Mouse (Mus musculus) adrenal gland, postnatal 4 days (tissue): Measurements from ENCODE around the gene Smtnl2. TPM values are rescaled to one million over a fixed set of nuclear protein-coding genes. Genes with fewer than 3 reads are reported as not detected.

Experiments
- DNase-seq, 2 experiments: peaks; one replicate each; pipeline ENCODE4 v3.0.0; 2021 to 2022; ENCODE audit warnings: low spot score in 2 of 2, mixed read lengths in 2 of 2
- total RNA-seq, 2 experiments: library from RNA; stranded (reverse); gene quantifications; 2 replicates each; pipeline ENCODE4 v1.2.3; 2021

Smtnl2 gene
- total RNA-seq, 2 experiments from 2014 or later: 11.4 to 24.2 TPM

DNA sequence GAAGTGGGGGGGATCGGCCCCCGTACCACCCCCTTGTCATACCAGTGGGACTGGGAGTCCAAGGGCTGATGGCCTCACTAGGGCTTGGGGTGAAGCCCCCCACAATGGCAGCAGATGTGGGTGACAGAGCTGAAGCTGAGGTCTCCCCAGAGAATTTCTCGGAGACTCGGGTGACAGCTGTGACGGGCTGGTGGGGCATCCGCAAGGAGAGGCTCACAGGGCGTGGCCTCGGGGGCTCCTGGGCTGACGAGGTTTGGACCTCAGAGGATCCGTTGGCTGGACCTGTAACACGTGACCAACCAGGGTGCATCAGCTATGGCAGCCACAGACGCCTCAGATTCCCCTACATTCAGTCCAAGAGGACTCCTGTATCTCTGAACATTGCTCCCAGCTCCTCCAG lies 8.5 kb downstream of the Smtnl2 start:
- DNase-seq: no peak

DNA sequence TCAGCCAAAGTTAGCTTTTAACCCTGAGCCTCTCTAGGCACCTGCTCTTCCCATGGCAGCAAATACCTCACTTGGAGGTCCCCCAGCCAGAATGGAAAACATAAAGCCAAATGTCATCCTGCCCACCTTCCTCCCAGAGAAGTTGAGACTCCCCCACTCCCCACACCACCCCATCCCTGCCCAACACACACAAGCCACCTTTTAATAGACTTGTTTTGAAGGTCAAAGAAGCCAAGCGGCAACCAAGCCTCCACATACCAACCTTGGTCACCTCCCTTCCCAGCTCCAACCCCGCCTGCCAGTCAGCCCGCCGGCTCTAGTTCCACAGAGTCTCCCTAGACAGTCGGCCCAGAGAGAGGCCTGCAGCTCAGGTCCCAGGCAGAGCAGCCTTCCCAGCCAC lies 9.5 kb downstream of the Smtnl2 start:
- DNase-seq: no peak

DNA sequence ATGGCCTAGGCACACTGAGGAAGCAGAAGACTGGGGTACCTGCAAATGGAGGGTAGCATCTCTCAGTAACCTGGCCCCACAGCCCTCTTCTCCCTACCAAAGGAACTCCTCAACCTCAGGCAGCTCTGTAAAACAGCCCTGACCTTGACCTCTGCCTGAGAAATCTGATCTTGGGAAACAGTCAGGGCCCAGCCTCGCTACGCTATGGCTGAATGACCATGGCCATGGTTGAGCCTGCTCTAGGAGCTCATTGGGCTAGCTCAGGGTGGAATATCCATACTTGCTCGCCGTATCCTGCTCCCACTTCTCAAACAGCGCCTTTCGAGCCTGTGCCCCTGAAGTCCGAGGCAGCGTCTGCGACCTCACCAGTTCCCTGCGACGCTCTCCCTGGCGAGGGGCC lies 10.4 kb downstream of the Smtnl2 start:
- DNase-seq: no peak

DNA sequence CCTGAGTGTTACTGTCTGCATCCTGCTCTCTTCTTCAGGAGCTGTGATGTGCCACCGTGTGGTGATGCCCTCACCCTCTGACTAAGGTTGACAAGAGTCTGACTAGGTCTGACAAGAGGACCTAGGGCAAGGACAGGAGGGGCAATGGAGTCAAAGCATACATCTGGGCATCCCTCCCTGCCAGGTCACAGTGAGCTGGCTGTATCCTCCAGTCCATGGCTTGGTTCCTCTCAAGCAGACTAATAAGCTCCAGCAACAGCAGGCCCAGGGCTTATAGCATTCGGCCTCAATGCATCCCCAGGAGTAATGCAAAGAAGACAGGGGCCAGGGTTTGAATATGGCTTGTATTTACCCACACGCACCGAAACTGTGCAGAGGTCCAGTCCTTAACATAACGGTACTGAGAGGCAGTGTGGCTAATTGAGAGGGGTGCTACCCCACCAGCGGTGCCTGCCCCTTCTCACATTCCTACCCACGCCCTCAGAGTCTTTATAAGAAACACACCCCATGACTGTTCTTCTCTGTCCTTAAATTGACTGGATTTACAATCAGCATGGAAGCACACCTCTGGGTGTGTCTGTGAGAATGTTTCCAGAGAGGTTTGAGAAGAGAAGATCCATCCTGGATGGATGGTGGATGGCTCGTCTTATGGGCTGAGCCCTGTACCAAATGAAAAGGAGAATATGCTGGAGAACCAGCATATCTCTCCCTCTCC lies 13.5 kb downstream of the Smtnl2 start:
- DNase-seq: no peak

DNA sequence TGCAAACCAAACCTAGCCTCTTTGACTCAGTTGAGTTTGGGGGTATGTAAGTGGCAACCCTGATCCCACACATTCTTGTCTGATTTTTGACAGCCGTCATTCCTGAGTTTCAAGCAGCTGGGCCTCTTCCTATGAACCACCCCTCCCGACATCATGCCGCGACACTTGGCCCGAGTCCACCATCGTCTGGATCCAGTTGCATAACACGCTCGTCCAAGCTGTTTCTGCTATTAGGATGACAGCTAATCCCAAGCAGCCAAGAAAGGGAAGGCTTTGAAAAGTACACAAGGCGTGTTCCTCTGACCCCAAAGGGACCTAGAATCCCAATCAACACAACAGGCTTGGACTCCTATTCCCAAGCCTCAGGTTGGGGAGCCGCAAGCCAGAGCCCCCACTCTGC lies 14.4 kb downstream of the Smtnl2 start:
- DNase-seq: no peak

GRCm38 (mm10) chr11:72396621-72397020 lies 14.9 kb downstream of the Smtnl2 start:
- DNase-seq: no peak

DNA sequence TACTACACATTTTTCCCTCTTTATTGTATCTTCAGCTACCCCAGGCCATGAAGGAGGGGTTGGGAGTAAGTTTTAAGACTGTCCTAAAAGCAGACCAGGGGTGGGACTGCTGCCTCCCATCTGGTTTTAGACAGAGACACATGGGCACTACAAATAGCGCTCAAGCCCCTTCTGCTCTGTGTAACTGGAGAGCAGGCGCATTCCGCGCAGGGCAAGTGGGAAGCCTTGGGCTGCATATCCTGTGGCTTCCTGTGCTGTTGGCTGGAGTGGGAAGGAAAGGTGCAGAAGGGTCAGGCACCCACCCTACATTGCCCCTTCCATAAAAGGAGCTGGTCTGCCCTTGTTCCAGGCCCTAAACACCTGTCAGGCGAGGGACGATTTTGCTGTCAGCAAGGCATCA lies 15.9 kb downstream of the Smtnl2 start:
- DNase-seq: no peak

GRCm38 (mm10) chr11:72394694-72395093 lies 16.8 kb downstream of the Smtnl2 start:
- no peak for DNase-seq

- peak in 1 of 2 experiments; percentile 22 for DNase-seq
These were observed 17.8 kb downstream of the Smtnl2 start for GRCm38 (mm10) chr11:72393669-72394068.

DNA sequence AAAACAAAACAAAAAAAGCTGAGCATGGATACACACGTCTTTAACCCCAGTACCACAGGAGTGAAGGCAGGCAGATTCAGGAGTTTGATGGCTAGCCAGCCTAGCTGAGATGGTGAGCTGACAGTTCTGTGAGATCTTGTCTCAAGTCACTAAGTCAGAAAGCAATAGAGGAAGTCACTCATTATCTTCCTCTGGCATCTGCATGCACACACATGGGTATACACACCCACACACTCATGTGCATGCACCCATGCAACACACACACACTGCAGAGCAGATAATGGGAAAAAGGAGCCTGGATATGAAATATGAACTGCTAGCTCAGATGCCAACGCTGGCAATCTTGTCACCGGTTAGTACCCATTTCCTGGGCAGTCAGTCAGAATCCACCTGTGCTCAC lies 18.3 kb downstream of the Smtnl2 start:
- DNase-seq: no peak

DNA sequence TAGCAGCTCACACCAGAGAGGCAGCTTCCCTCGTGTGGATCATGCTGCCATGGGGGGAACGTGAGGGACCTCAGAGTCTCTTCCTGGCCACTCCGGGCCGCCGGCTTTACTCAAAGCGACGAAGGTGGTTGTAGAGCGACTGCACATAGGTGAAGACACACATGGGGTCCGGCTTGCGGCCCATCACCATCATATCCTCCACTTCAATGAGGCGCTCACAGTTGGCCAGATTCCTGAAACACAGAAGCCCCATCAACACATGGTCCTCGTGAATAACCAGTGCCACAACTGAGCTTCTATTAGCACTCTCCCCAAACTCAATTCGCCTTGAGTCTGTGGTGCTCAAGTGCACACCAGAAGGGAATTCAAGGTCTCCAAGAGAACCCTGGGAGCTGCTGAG lies 20.3 kb downstream of the Smtnl2 start:
- DNase-seq: no peak

DNA sequence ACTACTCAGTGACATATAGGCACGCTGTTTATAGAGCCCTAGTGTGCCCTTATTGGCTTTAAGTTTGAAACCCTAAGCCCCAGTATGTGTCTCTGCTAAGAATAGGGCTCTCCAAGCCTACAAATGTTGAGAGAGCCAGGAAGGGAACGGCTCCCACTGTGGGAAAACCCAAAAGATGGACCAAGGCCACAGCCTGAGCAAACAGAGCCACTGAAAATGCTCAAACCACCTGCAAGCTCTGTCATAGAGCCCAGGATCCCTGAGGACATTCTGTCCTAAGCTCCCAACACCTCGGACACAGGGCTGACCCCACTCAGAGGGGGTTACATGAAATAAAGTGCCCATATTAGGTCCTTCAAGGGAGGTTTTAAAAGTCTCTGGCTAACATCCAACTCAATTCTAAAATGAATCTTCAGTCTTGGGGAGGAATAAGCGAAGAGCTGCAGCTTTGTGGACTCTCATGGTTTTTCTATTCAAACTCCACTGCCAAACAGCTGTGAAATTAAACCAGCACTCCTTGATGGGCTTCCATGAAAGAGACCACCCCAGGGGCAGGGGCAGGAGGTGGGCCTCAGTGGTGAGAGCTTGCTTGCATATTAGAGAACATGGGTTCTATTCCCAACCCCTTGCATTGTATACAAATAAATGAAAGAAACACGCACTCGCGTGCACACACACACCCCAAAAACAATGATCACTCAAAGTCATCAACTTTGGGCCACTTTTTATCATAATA lies 21.9 kb downstream of the Smtnl2 start:
- DNase-seq: no peak

- no peak for DNase-seq
These were observed 23.4 kb downstream of the Smtnl2 start for GRCm38 (mm10) chr11:72388113-72388529.

GRCm38 (mm10) chr11:72379351-72379750 lies 32.2 kb downstream of the Smtnl2 start:
- no peak for DNase-seq

- no peak for DNase-seq
These were observed 33.3 kb downstream of the Smtnl2 start for GRCm38 (mm10) chr11:72378222-72378621.

GRCm38 (mm10) chr11:72376562-72376961 lies 35.0 kb downstream of the Smtnl2 start:
- no peak for DNase-seq

DNA sequence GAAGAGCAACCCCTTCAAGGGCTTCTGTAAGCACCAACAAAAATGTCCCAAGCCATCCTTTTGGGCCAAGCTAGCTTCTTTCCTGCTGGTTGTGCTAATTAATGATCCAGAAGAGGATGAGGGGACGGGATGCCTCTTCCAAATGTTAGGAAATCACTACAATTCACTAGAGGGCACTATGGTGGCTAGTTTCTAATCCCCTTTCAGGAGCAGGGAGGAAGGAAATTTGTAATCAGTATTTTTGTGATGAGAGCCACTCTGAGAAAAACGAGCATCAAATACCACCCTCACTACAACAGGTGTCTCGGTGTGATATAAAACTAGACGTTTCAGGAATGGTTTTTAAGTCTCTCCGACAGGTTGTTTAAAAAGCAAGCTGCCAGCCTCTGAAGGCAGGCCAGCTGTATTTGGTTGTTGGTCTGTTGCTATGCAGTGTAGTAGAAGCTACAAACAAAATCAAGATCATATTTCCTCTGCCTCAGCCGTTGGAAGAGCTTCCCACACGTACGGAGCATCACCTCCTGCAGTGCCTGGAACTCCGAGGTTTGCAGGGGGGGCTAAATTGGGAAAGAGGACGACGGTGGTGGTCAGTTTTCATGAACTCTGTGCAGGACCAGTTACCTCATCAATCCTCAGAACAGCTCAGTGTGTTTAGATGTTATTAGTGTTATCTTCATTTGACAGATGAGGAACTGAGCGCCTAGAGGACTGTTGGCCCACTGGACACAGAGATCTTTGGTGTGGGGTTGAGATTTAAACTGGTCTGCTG lies 41.4 kb downstream of the Smtnl2 start:
- no peak for DNase-seq

DNA sequence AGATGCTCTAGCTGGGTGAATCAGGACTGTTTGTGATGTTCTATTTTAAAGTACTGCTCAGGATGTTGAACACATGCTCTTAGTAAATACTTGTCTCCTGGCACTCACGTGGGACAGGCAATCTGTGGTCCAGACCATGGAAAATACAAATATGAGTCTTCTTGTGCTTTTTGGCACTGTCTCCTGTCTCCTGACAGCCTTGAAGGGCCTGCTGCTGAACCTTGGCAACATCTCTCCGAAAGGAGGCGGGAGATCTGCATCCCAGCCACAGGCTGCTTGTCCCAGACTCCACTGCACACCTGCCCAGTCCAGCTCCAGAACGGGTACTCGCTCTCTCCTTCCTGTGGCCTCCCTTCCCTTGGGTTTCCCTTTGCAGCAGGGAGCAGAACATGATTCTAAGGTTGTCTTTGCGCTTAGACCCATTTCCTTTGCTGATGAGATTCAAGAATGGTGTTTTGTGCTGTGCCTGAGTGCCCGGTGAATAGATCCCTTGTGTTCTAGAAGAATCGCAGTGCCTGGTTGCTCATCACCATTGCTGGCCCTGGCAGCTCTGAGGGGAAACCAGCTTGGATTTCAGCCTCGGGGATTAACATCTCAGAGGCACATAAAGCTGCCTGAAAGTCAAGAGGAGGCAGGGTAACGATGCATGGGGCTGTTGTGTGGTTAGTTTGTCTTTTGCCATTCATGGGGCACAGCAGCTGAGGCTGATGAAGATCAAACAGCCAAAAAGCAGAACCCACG lies 43.4 kb downstream of the Smtnl2 start:
- no peak for DNase-seq

GRCm38 (mm10) chr11:72366126-72366525 lies 45.4 kb downstream of the Smtnl2 start:
- DNase-seq: no peak

DNA sequence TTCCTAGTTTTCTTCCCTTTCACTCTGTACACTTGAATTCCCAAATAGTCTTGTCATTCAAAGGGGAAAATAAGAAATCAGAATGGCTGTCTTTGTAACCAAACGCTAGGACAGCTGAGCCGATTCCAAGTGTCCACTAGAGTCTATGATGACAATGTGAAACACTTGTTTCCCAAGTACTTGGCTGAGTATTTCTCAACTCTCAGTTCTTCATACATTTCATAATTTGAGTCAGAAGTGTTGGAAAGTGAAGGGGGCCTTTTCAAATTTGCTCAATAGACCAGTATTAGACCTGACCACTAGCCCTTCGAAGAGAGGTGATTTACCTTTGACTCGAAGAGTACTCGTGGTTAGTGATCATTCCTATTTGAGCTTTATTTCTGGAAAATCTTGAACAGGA lies 47.0 kb downstream of the Smtnl2 start:
- DNase-seq: no peak

- DNase-seq: no peak
These were observed 47.8 kb downstream of the Smtnl2 start for GRCm38 (mm10) chr11:72363523-72364240.
